Mouse (Mus musculus) kidney, adult 2 months (tissue): Measurements from ENCODE around the gene Zfp882.

Experiments used
- CTCF ChIP-seq: fragments of 200-500 bp; conservative IDR thresholded peaks from 2 replicates; pipeline ENCODE4 v1.5.1; 2011; ENCODE audit warnings: low read depth, mild to moderate bottlenecking, control low read depth, low read length, moderate library complexity, mixed read lengths; ENCODE audit not compliant: insufficient read depth, insufficient read length
- POLR2A ChIP-seq: fragments of 200-500 bp; IDR thresholded peaks from one replicate; pipeline ENCODE4 v1.6.1; 2011; ENCODE audit warnings: low read depth, low read length, control low read depth

DNA sequence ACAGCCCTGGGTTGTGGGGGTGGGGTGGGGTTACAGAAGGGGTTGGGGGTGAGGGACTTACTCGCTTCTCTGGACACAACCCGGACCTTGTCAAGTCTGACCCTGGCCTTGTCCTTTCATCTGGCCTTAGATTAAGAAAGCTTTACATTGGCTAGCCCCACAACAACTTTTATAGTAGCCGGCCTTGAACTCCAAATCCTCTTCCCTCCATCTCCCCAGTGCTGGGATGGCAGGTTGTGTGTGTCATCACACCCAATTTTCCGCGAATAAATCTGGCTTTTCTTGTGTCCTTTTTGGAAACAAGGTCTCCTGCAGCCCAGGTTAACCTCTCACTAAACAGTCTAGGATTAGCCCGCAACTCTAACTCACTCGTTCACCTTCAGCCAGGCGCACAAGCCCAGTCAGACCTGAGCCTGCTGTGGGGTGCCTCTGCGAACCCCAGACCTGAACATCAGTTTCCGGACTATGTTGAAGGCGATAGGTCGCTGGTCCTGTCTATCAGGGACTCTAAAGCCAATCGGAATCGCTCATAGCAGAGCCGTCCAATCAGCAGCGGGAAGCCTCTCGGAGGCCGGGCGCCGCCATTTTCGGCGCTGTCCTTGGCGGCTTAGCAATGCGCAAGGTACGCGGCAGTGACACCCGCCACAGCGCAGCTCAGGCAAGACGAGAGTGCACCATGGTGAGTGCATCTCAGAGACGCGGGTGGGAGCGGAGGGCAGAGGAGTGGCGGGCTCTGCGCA is 42.2 kb downstream of the Zfp882 start, which contains the start of gene Zfp961:
- TF ChIP-seq CTCF: no peak
- peak; percentile 63 for TF ChIP-seq POLR2A
